In genomic region chr1:151754881-151755659, GRCm38 (mm10) we compare ENCODE assay signal across 8 mouse cellular contexts. TPM values are rescaled to one million over a fixed set of nuclear protein-coding genes. Genes with fewer than 3 reads are reported as not detected.
A peak's percentile ranks its signal among the peaks of the same experiment; 100 is the strongest.
DNase-seq lines count a peak whose midpoint lies in the region; ATAC-seq lines count a peak whose summit lies in the region.

Gene Edem3, plus strand, starts transcription at chr1:151755371.

- peak; percentile 95 to 96 for ATAC-seq in hematopoietic stem cell, adult 5-6 weeks (replicated peaks in 1 of 2; ENCODE audit: insufficient read depth in 1 of 2, low FRiP score in 2 of 2, low TSS enrichment in 1 of 2, low read depth in 1 of 2, poor library complexity in 2 of 2, severe bottlenecking in 2 of 2)
- peak; percentile 99 for ATAC-seq in lung, embryonic 16.5 days (ENCODE audit: low read depth)

- no peaks in the 10 kb centered on the region for H3K27me3 ChIP-seq in lung, embryonic 16.5 days (ENCODE audit: control insufficient read depth, insufficient read depth, low read depth, low read length)

- H3K9ac ChIP-seq in lung, embryonic 16.5 days (ENCODE audit: low read length) = peak within 1 kb of the TSS; percentile 72

- peak within 1 kb of the TSS; percentile 78 for H3K27ac ChIP-seq in lung, embryonic 16.5 days (ENCODE audit: low read length)

- under 1% methylated on average over 62 of the region's 64 CpGs for WGBS in lung, embryonic 16.5 days

- H3K4me3 ChIP-seq in lung, embryonic 16.5 days (ENCODE audit: low read length) = peak within 1 kb of the TSS; percentile 98

- H3K4me1 ChIP-seq in lung, embryonic 16.5 days (replicated peaks; ENCODE audit: control insufficient read depth, insufficient read depth, low read length) = peaks cover 18% of the 10 kb centered on the region

- H3K36me3 ChIP-seq in lung, embryonic 16.5 days (ENCODE audit: control insufficient read depth, insufficient read depth, low read length) = no peaks in the 10 kb centered on the region

- peak within 1 kb of the TSS; percentile 94 for H3K4me2 ChIP-seq in lung, embryonic 16.5 days (ENCODE audit: low read depth, low read length)

- peak; percentile 98 for DNase-seq in MEL-GATA-1-ER (ENCODE audit: extremely low read depth, low read depth)
- peak; percentile 96 for DNase-seq in cerebellum, adult 8-10 months
- peak; percentile 98 for DNase-seq in forelimb bud, embryonic 11.5 days (ENCODE audit: low read depth, low spot score)
- peak; percentile 98 for DNase-seq in layer of hippocampus, adult 9-10 months (ENCODE audit: low spot score)
- DNase-seq in ovary, postnatal 10 days (ENCODE audit: low spot score) = peak; percentile 83
- peak; percentile 91 to 93 for DNase-seq in thymus, postnatal 10 days (ENCODE audit: low spot score in 2 of 2)

- H3K9me3 ChIP-seq in lung, embryonic 16.5 days (ENCODE audit: control insufficient read depth, low read length) = no peaks in the 10 kb centered on the region

RNA-seq across cellular contexts. Expression of gene Edem3, which starts in this region (rescaled TPM):
- total RNA-seq in hematopoietic stem cell, adult 5-6 weeks (2017) = 37.6 and 40.8 TPM in 2 replicates
- 15.9 and 17.7 TPM in 2 replicates for polyA plus RNA-seq in lung, embryonic 16.5 days (2015; fragmentation: Nextera tagmentation; extraction: Ambion mirVana)

Comparison
In these comparisons a context has a peak if more than half of its experiments do, and no peak if none do; other contexts are left out.
1. Peak in every context shown above with its lines: DNase-seq, ATAC-seq, H3K4me3 ChIP-seq and H3K27ac ChIP-seq.